Mouse (Mus musculus) MEL (cell line): ENCODE results near the gene Fgd1. TPM values are rescaled to one million over a fixed set of nuclear protein-coding genes. Genes with fewer than 3 reads are reported as not detected.

Experiments used
- DNase-seq: peaks from one replicate; pipeline ENCODE4 v3.0.0; 2011; ENCODE audit warnings: low read depth, low spot score
- H3K27ac ChIP-seq: 2 replicates; pipeline ENCODE4 v1.5.1; 2012; ENCODE audit warnings: low read depth, mild to moderate bottlenecking, control low read depth, low read length, moderate library complexity; ENCODE audit not compliant: control insufficient read depth
- H3K27me3 ChIP-seq, 2 experiments: fragments of 150-350 bp in 1 of 2; sonication (generic) in 1 of 2; 2 replicates each; pipeline ENCODE4 v1.6.1; 2012; ENCODE audit warnings: low read length in 2 of 2, mild to moderate bottlenecking in 2 of 2, improper control_type of control experiment in 1 of 2, moderate library complexity in 1 of 2; ENCODE audit not compliant: insufficient read depth in 2 of 2, control insufficient read depth in 1 of 2
- H3K36me3 ChIP-seq, 2 experiments: 2 replicates each; pipeline ENCODE4 v1.6.1; 2012 to 2014; ENCODE audit warnings: low read length in 2 of 2, improper control_type of control experiment in 1 of 2, inconsistent platforms in 1 of 2, mild to moderate bottlenecking in 1 of 2; ENCODE audit not compliant: insufficient read depth in 2 of 2, control insufficient read depth in 1 of 2
- H3K4me1 ChIP-seq, 2 experiments: fragments of 150-350 bp in 1 of 2; sonication (generic) in 1 of 2; 2 replicates each; pipeline ENCODE4 v1.6.1; 2012; ENCODE audit warnings: low read length in 2 of 2, improper control_type of control experiment in 1 of 2, mild to moderate bottlenecking in 1 of 2; ENCODE audit not compliant: insufficient read depth in 2 of 2, control insufficient read depth in 1 of 2
- H3K4me3 ChIP-seq, 2 experiments: fragments of 150-350 bp in 1 of 2; sonication (generic) in 1 of 2; 2 replicates each; pipeline ENCODE4 v1.5.1; 2012; ENCODE audit warnings: low read depth in 2 of 2, low read length in 2 of 2, mild to moderate bottlenecking in 2 of 2, moderate library complexity in 2 of 2, control low read depth in 1 of 2, improper control_type of control experiment in 1 of 2; ENCODE audit not compliant: control insufficient read depth in 1 of 2, insufficient read depth in 1 of 2
- H3K79me2 ChIP-seq: 2 replicates; pipeline ENCODE4 v1.6.1; 2012; ENCODE audit warnings: mild to moderate bottlenecking, low read length, moderate library complexity; ENCODE audit not compliant: control insufficient read depth, poor library complexity, insufficient read depth
- H3K9ac ChIP-seq: 2 replicates; pipeline ENCODE4 v1.6.1; 2012; ENCODE audit warnings: low read depth, mild to moderate bottlenecking, control low read depth, low read length, moderate library complexity; ENCODE audit not compliant: control insufficient read depth, poor library complexity, severe bottlenecking
- H3K9me3 ChIP-seq: fragments of 150-350 bp; sonication (generic); replicated peaks from 2 replicates; pipeline ENCODE4 v1.6.1; 2012; ENCODE audit warnings: mild to moderate bottlenecking, low read length, improper control_type of control experiment, moderate library complexity; ENCODE audit not compliant: insufficient read depth
- BHLHE40 ChIP-seq: IDR thresholded peaks from 2 replicates; pipeline ENCODE4 v1.6.1; 2012; ENCODE audit warnings: low read depth, mild to moderate bottlenecking, inconsistent platforms, low read length, improper control_type of control experiment, borderline replicate concordance
- CHD1 ChIP-seq: IDR thresholded peaks from 2 replicates; pipeline ENCODE4 v1.6.1; 2012; ENCODE audit warnings: low read depth, mild to moderate bottlenecking, inconsistent platforms, low read length, improper control_type of control experiment
- CHD2 ChIP-seq: IDR thresholded peaks from 2 replicates; pipeline ENCODE4 v1.6.1; 2011; ENCODE audit warnings: low read length, improper control_type of control experiment
- CTCF ChIP-seq, 3 experiments: IDR thresholded peaks in 2 of 3; conservative IDR thresholded peaks in 1 of 3; 2 replicates each; pipeline ENCODE4 v1.5.1; 2011 to 2012; ENCODE audit warnings: low read length in 3 of 3, low read depth in 2 of 3, mild to moderate bottlenecking in 2 of 3, improper control_type of control experiment in 1 of 3, inconsistent platforms in 1 of 3, mixed read lengths in 1 of 3, moderate library complexity in 1 of 3; ENCODE audit not compliant: control insufficient read depth in 1 of 3, insufficient read depth in 1 of 3, poor library complexity in 1 of 3, severe bottlenecking in 1 of 3
- E2F4 ChIP-seq: IDR thresholded peaks from 2 replicates; pipeline ENCODE4 v1.6.1; 2011; ENCODE audit warnings: low read depth, low read length, improper control_type of control experiment, borderline replicate concordance
- EP300 ChIP-seq, 2 experiments: IDR thresholded peaks; 2 replicates each; pipeline ENCODE4 v1.6.1; 2011; ENCODE audit warnings: improper control_type of control experiment in 2 of 2, low read length in 2 of 2, low read depth in 1 of 2, mild to moderate bottlenecking in 1 of 2
- GATA1 ChIP-seq: IDR thresholded peaks from 2 replicates; pipeline ENCODE4 v1.6.1; 2011; ENCODE audit warnings: low read depth, low read length, improper control_type of control experiment
- HCFC1 ChIP-seq: IDR thresholded peaks from 2 replicates; pipeline ENCODE4 v1.6.1; 2012; ENCODE audit warnings: low read depth, mild to moderate bottlenecking, inconsistent platforms, low read length, improper control_type of control experiment, moderate library complexity
- JUND ChIP-seq: IDR thresholded peaks from 2 replicates; pipeline ENCODE4 v1.6.1; 2011; ENCODE audit warnings: low read depth, mild to moderate bottlenecking, improper control_type of control experiment, low read length
- KAT2A ChIP-seq: conservative IDR thresholded peaks from 2 replicates; pipeline ENCODE4 v1.6.1; 2012; ENCODE audit warnings: low read depth, low read length, improper control_type of control experiment, inconsistent platforms
- MAFK ChIP-seq: IDR thresholded peaks from 2 replicates; pipeline ENCODE4 v1.6.1; 2011; ENCODE audit warnings: low read depth, mild to moderate bottlenecking, low read length, improper control_type of control experiment, borderline replicate concordance
- MAZ ChIP-seq: IDR thresholded peaks from 2 replicates; pipeline ENCODE4 v1.6.1; 2012; ENCODE audit warnings: low read depth, mild to moderate bottlenecking, inconsistent platforms, low read length, improper control_type of control experiment
- MYB ChIP-seq: IDR thresholded peaks from 2 replicates; pipeline ENCODE4 v1.6.1; 2011; ENCODE audit warnings: mild to moderate bottlenecking, low read depth, low read length, improper control_type of control experiment
- NELFE ChIP-seq: IDR thresholded peaks from 2 replicates; pipeline ENCODE4 v1.6.1; 2011; ENCODE audit warnings: low read depth, low read length, improper control_type of control experiment
- NRF1 ChIP-seq: IDR thresholded peaks from 2 replicates; pipeline ENCODE4 v1.6.1; 2014; ENCODE audit warnings: low read depth, mild to moderate bottlenecking, inconsistent platforms, low read length, improper control_type of control experiment, moderate library complexity; ENCODE audit not compliant: poor library complexity, insufficient read depth, severe bottlenecking
- POLR2A ChIP-seq, 2 experiments: IDR thresholded peaks; 2 replicates each; pipeline ENCODE4 v1.6.1; 2011 to 2012; ENCODE audit warnings: low read length in 2 of 2, mild to moderate bottlenecking in 2 of 2, control low read depth in 1 of 2, improper control_type of control experiment in 1 of 2, low read depth in 1 of 2, moderate library complexity in 1 of 2; ENCODE audit not compliant: control insufficient read depth in 1 of 2, insufficient read depth in 1 of 2, poor library complexity in 1 of 2
- POLR2AphosphoS5 ChIP-seq: IDR thresholded peaks from 2 replicates; pipeline ENCODE4 v1.6.1; 2012; ENCODE audit warnings: low read depth, borderline replicate concordance, mild to moderate bottlenecking, inconsistent platforms, low read length, moderate library complexity, mixed read lengths
- RAD21 ChIP-seq: IDR thresholded peaks from 2 replicates; pipeline ENCODE4 v1.6.1; 2011; ENCODE audit warnings: mild to moderate bottlenecking, low read depth, low read length, improper control_type of control experiment
- RCOR1 ChIP-seq: IDR thresholded peaks from 2 replicates; pipeline ENCODE4 v1.6.1; 2012; ENCODE audit warnings: low read depth, mild to moderate bottlenecking, inconsistent platforms, low read length, improper control_type of control experiment
- SMC3 ChIP-seq: IDR thresholded peaks from 2 replicates; pipeline ENCODE4 v1.6.1; 2011; ENCODE audit warnings: low read depth, low read length, improper control_type of control experiment
- TCF12 ChIP-seq: IDR thresholded peaks from 2 replicates; pipeline ENCODE4 v1.6.1; 2014; ENCODE audit warnings: low read depth, mild to moderate bottlenecking, inconsistent platforms, low read length, improper control_type of control experiment, moderate library complexity
- UBTF ChIP-seq: IDR thresholded peaks from 2 replicates; pipeline ENCODE4 v1.6.1; 2012; ENCODE audit warnings: low read depth, mild to moderate bottlenecking, inconsistent platforms, low read length, improper control_type of control experiment, moderate library complexity, borderline replicate concordance; ENCODE audit not compliant: insufficient read depth
- USF1 ChIP-seq: IDR thresholded peaks from 2 replicates; pipeline ENCODE4 v1.6.1; 2014; ENCODE audit warnings: low read depth, mild to moderate bottlenecking, inconsistent platforms, low read length, improper control_type of control experiment, moderate library complexity
- USF2 ChIP-seq, 2 experiments: IDR thresholded peaks; 2 replicates each; pipeline ENCODE4 v1.6.1; 2011 to 2012; ENCODE audit warnings: improper control_type of control experiment in 2 of 2, low read length in 2 of 2, borderline replicate concordance in 1 of 2, inconsistent platforms in 1 of 2, low read depth in 1 of 2, mild to moderate bottlenecking in 1 of 2; ENCODE audit not compliant: insufficient read depth in 1 of 2
- ZKSCAN1 ChIP-seq: IDR thresholded peaks from 2 replicates; pipeline ENCODE4 v1.6.1; 2012; ENCODE audit warnings: low read depth, mild to moderate bottlenecking, inconsistent platforms, low read length, improper control_type of control experiment, moderate library complexity
- ZNF384 ChIP-seq: IDR thresholded peaks from 2 replicates; pipeline ENCODE4 v1.6.1; 2012; ENCODE audit warnings: low read depth, mild to moderate bottlenecking, inconsistent platforms, low read length, improper control_type of control experiment
- polyA plus RNA-seq, 2 experiments: library from polyadenylated mRNA; stranded (reverse) in 1 of 2; unstranded in 1 of 2; fragments of >175 nt in 1 of 2; fragments of >200 nt in 1 of 2; gene quantifications; 2 replicates each; pipeline versions ENCODE4 v1.2.1 to v1.2.4; 2012; ENCODE audit warnings: low replicate concordance in 2 of 2, low read depth in 1 of 2; ENCODE audit not compliant: insufficient read length in 2 of 2, insufficient read depth in 1 of 2, missing spikeins in 1 of 2
- total RNA-seq: library from RNA; depleted of rRNA; stranded (reverse); fragments of 300-350 nt; gene quantifications from 2 replicates; pipeline ENCODE4 v1.2.3, GENCODE M21; 2012

Gene Fgd1
- total and polyA plus RNA-seq, 3 experiments = 0.06 to 0.31 TPM; not detected in 1

DNA sequence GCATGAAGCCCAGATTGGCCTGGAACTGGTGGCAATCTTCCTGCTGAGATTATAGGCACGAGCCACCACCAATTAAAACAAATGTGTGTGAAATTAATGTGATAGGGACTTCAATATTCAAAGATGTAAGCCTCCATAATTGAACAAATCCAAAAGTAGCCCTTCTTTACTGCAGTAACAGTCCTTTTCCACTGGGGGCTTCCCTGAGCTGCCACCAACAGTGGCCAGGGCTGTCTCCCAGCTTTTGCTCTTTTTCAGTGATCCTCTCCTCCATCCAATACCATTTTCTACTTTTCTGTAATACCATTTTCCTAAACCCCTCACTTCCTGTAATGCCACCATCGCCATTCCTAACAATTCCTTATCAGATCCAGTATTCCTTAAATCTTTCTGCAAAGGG, 71.5 kb downstream of the Fgd1 start:
- Histone ChIP-seq H3K4me3 (no peak overlapping the region), H3K27ac (no peak overlapping the region), H3K9me3 (no peaks in the 10 kb centered on the region), H3K9ac (no peak overlapping the region), H3K27me3 (peaks cover 0 to 1% of the 10 kb centered on the region in 2 experiments; a peak in 1 of 4 replicates), H3K4me1 (no peaks in the 10 kb centered on the region; a peak in 1 of 4 replicates), H3K79me2 (no peaks in the 10 kb centered on the region), H3K36me3 (peaks cover 0 to 4% of the 10 kb centered on the region in 2 experiments; a peak in 1 of 4 replicates)
- TF ChIP-seq USF2 (IDR thresholded peaks at IDR 0.05; ENCODE audit: borderline replicate concordance in 1 of 2, insufficient read depth in 1 of 2, low read depth in 1 of 2, low read length in 2 of 2) (no peak), POLR2AphosphoS5 (no peak), TCF12 (no peak), KAT2A (no peak), MAFK (no peak), NRF1 (no peak), JUND (no peak), RAD21 (peak; percentile 37), ZKSCAN1 (no peak), EP300 (IDR thresholded peaks at IDR 0.05; ENCODE audit: low read depth in 1 of 2, low read length in 2 of 2) (no peak), E2F4 (no peak), RCOR1 (no peak), NELFE (no peak), CHD2 (no peak), SMC3 (peak; percentile 21; the same call in 1 of the 2 replicates), MAZ (no peak), HCFC1 (no peak), MYB (no peak), GATA1 (no peak), BHLHE40 (no peak), UBTF (no peak), USF1 (no peak), POLR2A (IDR thresholded peaks at IDR 0.05; ENCODE audit: control insufficient read depth in 1 of 2, insufficient read depth in 1 of 2, low read depth in 1 of 2, low read length in 2 of 2, poor library complexity in 1 of 2) (no peak), ZNF384 (no peak), CTCF (IDR thresholded peaks at IDR 0.05 in 2 of 3, conservative IDR thresholded peaks at IDR 0.05 in 1 of 3; ENCODE audit: control insufficient read depth in 1 of 3, insufficient read depth in 1 of 3, low read depth in 2 of 3, low read length in 3 of 3, poor library complexity in 1 of 3, severe bottlenecking in 1 of 3) (peak; percentile 55 to 78 (median 64)), CHD1 (no peak)
- DNase-seq = peak; percentile 51
